Mouse (Mus musculus): ENCODE measurements around the gene Spats2l. TPM values are rescaled to one million over a fixed set of nuclear protein-coding genes. Genes with fewer than 3 reads are reported as not detected.

Spats2l gene
- total and polyA plus RNA-seq, 3 experiments, result not detected

DNA sequence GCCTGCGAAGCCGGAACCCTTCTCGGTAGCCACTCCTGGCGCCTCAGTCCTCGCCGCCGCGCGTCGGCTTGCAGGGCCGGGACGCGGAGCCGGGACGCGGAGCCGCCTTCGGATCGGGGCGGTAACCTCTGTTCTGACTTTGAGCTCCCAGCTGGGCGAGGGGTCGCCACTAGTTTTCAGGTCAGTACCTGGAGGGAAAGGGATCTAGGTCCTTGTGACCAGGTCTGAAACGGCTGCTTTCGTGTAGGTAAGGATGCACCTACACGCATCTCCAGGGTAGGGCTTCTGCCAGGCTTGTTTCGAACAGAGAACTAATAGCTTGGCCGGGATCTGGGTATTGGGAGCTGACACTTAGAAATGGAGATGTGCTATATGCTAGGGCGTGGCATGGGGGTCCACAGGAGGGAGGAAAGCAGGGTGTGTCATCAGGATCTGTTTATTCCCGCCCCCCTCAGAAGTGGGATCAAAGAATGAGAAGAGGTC, 222.2 kb downstream of the Spats2l start:
- no peak for TF ChIP-seq HCFC1 (IDR thresholded peaks at IDR 0.05; ENCODE audit: low read depth, low read length)
- TF ChIP-seq SMC3 (IDR thresholded peaks at IDR 0.05; ENCODE audit: low read depth, low read length), result no peak
- TF ChIP-seq ZMIZ1 (IDR thresholded peaks at IDR 0.05; ENCODE audit: low read depth, low read length), result 0 out of 2 replicates have a peak, but pooled peaks have one; percentile 1
- no peak for TF ChIP-seq BHLHE40 (IDR thresholded peaks at IDR 0.05; ENCODE audit: borderline replicate concordance, low read depth, low read length)
- TF ChIP-seq KAT2A (conservative IDR thresholded peaks at IDR 0.05; ENCODE audit: low read depth, low read length), result no peak
- no peak for TF ChIP-seq RCOR1 (IDR thresholded peaks at IDR 0.05; ENCODE audit: low read depth, low read length)
- TF ChIP-seq EP300 (IDR thresholded peaks at IDR 0.05; ENCODE audit: low read depth in 1 of 2, low read length in 2 of 2), result peak in 1 of 2 experiments; percentile 4; a peak in 1 of 4 replicates
- TF ChIP-seq MAZ (IDR thresholded peaks at IDR 0.05; ENCODE audit: low read depth, low read length), result 0 out of 2 replicates have a peak, but pooled peaks have one; percentile 8
- no peak for TF ChIP-seq MYB (IDR thresholded peaks at IDR 0.05; ENCODE audit: low read depth, low read length)
- TF ChIP-seq GATA1 (IDR thresholded peaks at IDR 0.05; ENCODE audit: low read depth, low read length), result no peak
- H3K4me1 ChIP-seq (ENCODE audit: control insufficient read depth in 1 of 2, insufficient read depth in 2 of 2, low read length in 2 of 2), result peaks cover 2 to 6% of the 10 kb centered on the region in 2 experiments
- H3K9ac ChIP-seq (ENCODE audit: control insufficient read depth, low read depth, low read length, poor library complexity, severe bottlenecking), result peak overlapping the region; percentile 81
- H3K27me3 ChIP-seq (ENCODE audit: control insufficient read depth in 1 of 2, insufficient read depth in 2 of 2, low read length in 2 of 2), result no peaks in the 10 kb centered on the region
- peaks cover 19% of the 10 kb centered on the region for H3K79me2 ChIP-seq (ENCODE audit: control insufficient read depth, insufficient read depth, low read length, poor library complexity)
- H3K9me3 ChIP-seq (replicated peaks; ENCODE audit: insufficient read depth, low read length), result no peaks in the 10 kb centered on the region
- no peak for DNase-seq (ENCODE audit: low read depth, low spot score)
- H3K27ac ChIP-seq (ENCODE audit: control insufficient read depth, low read depth, low read length), result peak overlapping the region; percentile 39
- peaks cover 2 to 15% of the 10 kb centered on the region in 2 experiments for H3K36me3 ChIP-seq (ENCODE audit: control insufficient read depth in 1 of 2, insufficient read depth in 2 of 2, low read length in 2 of 2)
- H3K4me3 ChIP-seq (ENCODE audit: control insufficient read depth in 1 of 2, insufficient read depth in 1 of 2, low read depth in 2 of 2, low read length in 2 of 2), result peak overlapping the region; percentile 77 to 98

Other genes with a start within 250 kb of the Spats2l start
- 12.3 and 14.2 TPM in 2 replicates for gene Sgo2a, start 221.8 kb downstream of the Spats2l start, total RNA-seq (2012; rRNA removed)
- gene Sgo2a, start 221.8 kb downstream of the Spats2l start, polyA plus RNA-seq (2012; ENCODE audit: insufficient read depth in 1 of 2, insufficient read length in 2 of 2, low read depth in 1 of 2, low replicate concordance in 2 of 2, missing spikeins in 1 of 2), result 10 to 100 TPM; 11.5 to 48.8 TPM
- gene Kctd18, start 244.8 kb downstream of the Spats2l start, total RNA-seq (2012; rRNA removed), result 9.5 and 11.1 TPM in 2 replicates
- 10 to 100 TPM in 1 of 2 experiments, not detected in 1; 12.6 TPM for gene Kctd18, start 244.8 kb downstream of the Spats2l start, polyA plus RNA-seq (2012; ENCODE audit: insufficient read depth in 1 of 2, insufficient read length in 2 of 2, low read depth in 1 of 2, low replicate concordance in 2 of 2, missing spikeins in 1 of 2)

Measured in MEL (cell line).